Mouse (Mus musculus): Measurements from ENCODE around the gene Amdhd2.
"Not testable (repeated sequence)": the region's sequence is repeated elsewhere in the genome, so short reads cannot be mapped to it uniquely, and the experiment has no call there.

Gene Amdhd2

DNA sequence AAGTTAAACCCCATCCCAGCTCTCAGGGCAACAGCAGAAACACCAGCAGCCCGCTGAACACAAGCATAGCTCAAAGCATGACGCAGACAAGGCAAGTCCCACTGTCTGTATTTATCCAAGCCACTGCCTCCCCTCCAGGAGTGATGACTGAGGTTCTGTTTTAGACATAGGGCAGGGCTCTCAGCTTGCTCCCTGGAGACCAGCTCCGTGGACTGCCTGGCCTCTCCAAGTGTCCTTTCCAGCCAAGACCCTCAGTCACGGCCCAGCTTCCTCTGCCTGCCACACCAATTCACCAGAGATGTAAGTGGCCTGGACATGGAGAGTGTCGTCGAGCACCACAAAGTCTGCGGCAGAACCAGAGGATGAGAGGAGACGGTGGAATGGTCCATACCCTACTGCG, 7.8 kb downstream of the Amdhd2 start:
- DNase-seq = no peak

DNA sequence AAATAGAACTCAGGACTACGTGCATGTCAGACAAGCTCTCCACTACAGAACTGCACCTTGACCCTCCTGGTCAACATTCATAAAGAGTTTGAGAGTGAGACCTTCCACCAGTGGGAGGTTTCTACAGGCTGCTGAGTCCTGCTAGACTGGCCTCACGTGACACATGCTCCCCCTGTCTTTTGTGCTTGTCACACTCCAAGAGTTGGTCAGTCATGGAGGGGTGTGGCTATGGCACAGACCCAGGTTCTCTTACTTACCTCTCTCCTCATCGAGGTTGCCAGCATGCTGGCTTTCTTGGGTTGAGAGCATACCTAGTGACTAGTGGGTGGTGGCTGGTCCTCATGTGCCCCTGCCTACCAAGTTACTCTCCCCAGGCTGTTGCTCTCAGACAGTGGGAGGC, 9.1 kb downstream of the Amdhd2 start:
- DNase-seq = no peak

DNA sequence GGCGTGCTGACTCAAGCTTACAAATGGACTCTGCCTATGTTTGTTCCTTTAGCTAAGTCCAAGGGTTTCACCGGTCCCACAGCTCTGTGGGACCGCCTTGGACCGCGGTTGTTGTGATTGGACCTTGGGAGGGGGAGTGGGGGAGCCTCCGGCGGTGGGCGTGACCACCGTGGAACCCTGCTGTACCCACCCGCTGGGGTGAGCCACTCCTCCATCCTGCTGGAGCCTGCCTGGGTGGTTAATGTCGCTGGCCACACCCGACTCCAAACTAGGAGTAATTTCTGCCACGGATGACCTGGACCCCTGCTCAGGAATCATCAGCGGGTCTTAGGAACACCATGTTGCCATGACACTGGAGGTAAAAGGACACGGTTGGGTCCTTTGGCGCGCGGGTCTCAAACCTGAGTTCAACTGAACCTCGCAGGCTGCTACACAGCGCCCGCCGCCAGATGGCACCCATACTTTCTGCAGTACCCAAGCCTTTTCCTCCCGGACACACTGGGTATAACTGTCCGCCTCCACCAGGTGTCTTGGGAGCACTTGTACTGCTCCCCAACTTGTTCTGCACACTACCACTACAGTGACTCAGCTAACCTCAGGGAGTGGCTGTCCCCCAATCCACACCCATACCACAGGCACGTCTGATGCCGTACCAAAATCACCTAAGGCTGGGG, 11.5 kb downstream of the Amdhd2 start:
- peak; percentile 83 to 85 for DNase-seq

DNA sequence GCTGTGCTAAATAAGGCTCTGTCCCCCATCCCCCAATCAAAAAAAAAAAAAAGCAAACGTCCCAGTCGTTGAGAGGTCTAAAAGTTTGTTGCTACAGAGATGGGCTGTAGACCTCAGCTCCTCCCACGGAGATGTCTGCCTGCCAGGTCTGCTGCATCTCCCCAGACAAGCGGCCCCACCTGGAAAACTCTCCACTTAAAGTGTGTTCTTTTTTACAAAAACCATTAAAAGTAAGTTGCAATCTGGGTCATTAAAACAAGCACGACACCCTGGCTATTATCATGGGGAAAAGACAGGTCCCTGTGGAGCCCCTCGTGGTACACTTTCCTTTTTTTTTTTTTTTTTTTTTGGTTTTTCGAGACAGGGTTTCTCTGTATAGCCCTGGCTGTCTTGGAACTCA, 12.2 kb downstream of the Amdhd2 start:
- no peak for DNase-seq

DNA sequence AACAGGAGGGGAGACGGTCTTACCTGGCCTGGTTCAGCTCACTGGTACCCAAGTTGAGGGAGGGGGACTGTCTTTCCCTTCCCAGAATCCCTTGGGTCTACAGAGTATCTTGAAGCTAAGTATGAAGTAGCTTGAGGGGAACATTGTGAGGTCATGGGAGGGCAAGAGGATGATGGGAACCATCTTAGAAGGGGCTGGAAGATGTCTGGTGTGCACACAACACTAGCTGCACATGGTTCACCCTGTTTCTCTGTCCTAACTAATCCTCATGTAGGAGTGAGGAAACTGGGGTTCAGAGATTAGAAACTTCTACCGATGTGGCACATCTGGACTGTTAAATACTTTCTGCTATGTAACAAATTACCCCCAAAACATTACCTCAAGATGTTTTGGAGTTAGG, 12.7 kb downstream of the Amdhd2 start, which contains the start of gene Pdpk1:
Gene Pdpk1 (minus strand): TSS at position 101 of the 400 bp plus-strand sequence.
- DNase-seq = no peak

DNA sequence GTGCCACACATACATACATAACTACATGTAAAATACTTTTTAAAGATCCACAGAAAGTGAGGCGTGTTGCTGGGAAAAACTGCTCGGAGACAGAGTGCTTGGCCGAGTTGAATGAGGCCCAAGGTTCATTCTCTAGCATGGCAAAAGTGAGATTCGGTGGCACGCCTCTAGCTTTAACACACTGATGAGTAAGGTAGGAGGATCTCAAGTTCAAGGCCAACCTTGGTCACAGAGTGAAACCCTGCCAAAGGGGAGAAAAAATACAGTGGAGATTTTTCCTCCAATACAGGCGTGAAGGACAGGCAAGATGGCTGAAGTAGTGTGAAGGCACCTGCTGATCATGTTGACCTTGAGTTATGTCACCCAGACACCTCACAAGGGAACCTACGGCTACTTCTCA, 14.1 kb downstream of the Amdhd2 start:
- DNase-seq = no peak

DNA sequence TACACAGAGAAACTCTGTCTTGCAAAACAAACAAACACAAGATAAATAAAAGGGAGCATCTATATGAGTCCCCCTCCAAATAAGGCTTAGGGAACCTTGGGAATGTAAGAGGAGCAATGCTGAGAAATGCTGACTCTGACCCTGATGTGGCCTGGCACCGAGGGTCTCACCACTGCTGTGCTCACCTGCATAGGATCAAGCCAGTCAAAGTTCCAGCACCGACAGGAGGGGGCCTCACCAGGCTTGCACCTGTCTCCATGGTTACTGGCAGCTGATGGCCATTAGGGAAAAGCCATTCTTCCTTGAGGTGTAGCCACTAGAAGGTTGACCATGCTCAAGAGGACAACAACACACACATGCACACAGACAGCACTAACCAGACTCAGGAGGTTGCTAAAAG, 20.7 kb downstream of the Amdhd2 start:
- no peak for DNase-seq

DNA sequence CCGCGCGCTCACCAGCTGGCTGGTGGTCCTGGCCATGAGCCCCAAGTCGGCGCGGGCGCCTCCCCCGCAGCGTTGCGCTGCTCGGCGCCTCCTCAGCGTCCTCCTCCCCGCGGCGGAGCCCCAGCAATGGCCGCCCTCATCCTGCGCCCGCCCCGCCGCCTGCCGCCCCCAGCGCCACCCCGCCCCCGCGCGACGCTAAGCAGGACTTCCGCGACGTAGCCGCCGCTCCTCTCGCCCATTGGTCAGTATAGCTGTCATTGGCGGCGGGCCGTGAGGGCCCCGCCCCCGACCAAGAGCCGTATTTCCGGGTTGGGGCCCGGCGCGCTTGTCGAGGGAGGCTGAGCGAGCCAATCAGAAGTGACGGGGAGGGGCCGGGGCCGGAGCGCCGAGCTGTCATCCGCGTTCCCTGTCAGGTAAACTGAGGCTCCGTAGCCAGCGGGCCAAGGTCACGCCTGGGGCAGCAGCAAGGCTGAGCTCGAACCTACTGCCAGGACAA, 22.1 kb downstream of the Amdhd2 start:
- peak; percentile 95 for DNase-seq

DNA sequence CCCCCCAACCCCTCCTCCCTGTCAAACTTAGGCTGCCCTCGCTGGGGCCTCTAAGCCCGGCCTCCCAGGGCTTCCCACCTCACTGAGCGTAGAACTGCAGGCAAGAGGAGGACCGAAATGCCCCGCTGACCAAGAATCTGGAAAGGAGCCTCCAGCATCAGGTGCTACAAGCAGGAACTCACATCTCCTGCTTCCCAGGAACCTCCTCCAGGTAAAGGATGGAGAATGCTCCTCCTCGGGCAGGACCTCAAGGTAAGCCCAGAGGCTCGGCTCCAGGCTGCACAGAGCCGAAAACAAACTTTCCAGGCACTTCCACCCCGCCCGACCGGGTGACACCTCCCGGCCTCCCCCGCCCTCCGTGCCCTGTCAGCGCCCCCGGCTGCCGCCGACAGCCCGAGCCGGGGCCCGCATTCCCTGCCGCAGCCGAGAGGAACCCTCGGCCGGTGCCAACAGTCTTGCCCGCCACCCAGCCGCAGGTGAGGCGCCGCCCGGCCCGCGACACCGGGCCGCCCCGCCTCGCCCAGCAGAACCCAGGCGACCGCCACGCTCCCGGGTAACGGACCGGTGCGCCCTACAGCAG, 22.6 kb downstream of the Amdhd2 start:
- DNase-seq = no peak

DNA sequence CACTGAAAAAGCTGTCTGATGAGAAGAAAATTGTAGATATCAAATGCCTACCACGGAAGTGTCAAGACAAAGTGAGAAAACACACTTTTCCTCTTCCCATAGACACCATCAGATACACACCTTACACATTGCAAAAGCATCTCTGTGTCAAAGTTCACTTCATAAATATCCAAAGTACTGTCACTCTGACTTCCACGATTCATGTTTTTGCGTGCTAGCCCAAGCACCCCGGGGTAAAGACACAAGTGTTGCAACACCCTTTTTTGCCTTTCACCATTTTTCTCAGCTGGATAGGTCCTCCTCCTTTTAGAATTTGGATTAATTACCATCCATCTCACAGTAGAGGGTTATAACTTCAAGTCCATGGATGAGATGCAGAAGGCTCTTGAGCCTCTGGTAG, 23.6 kb downstream of the Amdhd2 start:
- DNase-seq = no peak

DNA sequence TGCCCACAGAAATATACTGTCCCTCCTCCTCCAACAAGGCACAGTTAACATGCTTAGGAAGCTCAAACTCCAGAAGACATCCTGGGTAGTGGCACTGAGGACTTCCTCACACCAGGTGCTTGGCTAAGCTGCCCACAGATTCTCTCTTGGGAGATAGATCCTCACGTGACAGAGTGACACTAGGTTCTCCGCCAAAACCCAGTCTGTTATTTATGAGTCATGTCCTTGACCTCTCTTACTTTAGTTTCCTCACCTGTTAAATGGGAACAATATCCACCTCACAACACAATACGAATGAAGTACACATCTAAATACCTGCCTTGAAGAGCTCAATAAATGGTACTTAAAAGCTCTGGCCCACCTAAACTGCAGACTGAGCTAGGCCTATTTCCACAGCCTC, 24.3 kb downstream of the Amdhd2 start:
- peak in 1 of 2 experiments; percentile 24 for DNase-seq

DNA sequence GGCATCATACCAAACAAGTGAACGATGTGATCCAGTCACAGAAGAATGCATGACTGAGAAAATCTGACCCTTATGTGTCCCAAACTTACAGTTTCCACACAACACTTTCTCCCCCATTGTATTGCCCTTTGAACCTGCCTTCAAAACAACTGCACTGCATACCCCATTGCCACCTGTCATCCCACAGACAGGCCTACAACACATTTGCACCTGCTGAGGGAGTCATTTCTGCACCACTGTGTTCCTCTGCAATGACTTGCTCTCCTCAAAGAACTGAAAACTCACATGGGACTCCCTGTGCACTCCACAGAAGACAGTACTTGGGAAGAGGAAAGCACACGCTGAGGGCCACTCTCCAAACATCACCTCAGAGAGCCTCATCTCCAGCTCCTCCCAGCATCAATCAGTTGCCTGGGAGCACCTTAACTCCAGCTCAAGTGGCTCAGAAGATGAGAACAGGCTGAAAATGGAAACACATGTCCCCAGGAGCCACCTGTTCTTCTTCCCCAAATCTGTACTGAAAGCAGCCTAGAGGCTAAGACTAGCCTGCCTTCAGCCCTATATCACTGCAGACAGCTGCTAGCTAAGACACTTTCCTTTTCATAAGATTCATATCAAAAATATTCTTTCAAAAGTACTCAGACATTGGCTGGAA, 26.2 kb downstream of the Amdhd2 start:
- no peak for DNase-seq

DNA sequence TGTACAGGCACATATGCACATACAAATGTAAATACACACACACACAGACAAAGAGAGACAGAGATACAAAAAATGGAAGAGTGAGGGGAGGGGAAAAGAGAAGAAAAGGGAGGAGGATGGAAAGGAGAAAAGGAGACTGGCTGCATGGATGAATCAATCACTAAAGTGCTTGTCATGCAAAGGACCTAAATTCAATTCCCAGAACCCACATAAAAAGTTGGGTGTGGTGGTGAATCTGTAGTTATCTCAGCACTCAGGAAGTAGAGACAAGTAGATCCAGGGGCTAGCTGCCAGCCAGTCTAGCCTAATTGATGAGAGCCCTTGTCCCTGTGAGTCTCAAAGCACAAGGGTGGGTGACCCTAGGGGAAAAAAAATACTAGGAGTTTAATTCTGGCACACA, 29.5 kb downstream of the Amdhd2 start:
- no peak for DNase-seq

DNA sequence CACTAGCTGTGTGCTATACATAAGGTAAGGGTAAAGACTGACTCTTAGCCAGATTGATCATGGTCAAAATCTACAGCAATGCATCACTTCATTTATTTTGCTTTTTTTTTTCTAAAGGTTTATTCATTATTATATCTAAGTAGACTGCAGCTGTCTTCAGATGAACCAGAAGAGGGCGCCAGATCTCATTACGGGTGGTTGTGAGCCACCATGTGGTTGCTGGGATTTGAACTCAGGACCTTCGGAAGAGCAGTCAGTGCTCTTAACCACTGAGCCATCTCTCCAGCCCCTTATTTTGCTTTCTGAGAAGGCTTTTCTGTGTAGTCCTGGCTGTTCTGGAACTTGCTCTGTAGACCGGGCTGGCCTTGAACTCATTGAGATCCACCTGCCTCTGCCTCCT, 30.6 kb downstream of the Amdhd2 start:
- peak; percentile 52 to 53 for DNase-seq

DNA sequence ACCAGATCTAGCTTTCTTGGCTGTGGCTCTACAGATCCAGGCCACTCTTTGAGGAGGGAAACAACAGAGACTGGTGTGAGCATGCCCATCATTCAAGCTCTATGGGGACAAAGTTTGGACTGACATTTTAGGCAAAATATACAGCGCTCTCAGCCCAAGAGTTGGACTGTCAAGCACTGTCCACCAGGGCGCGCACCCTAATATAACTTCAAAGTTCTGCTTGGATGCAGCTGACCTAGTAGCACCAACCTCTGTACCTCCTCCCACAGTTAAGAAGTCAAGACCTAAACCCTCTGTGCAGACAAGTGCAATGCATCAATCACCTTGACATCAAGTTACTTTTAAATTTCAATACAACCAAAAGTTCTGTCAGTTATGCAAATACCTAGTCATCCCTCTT, 32.0 kb downstream of the Amdhd2 start:
- DNase-seq = no peak

DNA sequence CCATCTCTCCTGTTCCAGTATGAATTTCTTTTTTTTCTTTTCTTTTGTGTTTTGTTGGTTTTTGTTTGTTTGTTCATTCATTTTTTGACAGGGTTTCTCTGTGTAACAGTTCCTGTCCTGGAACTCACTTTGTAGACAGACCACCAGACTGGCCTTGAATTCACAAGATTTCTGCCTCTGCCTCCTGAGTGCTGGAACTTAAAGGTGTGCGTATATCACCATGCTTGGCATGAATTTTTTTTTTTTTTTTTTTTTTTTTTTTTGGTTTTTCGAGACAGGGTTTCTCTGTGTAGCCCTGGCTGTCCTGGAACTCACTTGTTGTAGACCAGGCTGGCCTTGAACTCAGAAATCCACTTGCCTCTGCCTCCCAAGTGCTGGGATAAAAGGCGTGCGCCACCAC, 34.3 kb downstream of the Amdhd2 start:
- not testable (repeated sequence) for DNase-seq

DNA sequence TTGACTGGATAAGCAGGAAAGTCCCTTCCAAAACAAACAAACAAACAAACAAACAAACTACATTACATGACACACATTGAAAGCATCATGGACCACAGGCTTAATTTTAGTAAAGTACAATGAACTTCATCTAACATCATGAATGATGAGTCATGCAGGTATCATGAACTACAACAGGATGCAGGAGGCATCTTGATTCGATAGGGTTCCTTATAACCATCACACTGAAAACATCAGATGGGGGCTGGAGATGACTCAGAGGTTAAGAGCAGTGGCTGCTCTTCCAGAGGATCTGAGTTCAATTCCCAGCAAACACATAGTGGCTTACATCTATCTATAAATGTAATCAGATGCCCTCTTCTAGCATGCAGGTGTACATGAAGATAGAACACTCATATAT, 36.0 kb downstream of the Amdhd2 start:
- DNase-seq = no peak

DNA sequence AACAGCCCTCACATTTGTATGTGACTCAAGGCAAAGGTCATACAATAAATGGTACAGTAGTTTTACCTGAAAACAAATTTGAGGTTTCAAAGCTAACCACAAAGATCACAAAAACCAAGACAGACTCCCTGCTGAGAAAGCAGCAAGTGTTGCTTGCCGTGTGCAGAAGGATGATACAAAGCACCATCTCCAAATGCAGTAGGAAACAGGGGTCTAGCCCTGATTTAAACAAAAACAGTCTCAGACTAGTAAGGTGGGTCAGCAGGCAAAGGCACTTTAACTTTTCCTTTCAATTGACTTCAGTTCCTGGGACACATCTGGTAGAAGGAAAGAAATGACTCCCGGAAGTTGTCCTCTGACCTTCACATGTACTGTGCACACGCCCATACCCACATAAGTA, 36.8 kb downstream of the Amdhd2 start:
- DNase-seq = no peak

DNA sequence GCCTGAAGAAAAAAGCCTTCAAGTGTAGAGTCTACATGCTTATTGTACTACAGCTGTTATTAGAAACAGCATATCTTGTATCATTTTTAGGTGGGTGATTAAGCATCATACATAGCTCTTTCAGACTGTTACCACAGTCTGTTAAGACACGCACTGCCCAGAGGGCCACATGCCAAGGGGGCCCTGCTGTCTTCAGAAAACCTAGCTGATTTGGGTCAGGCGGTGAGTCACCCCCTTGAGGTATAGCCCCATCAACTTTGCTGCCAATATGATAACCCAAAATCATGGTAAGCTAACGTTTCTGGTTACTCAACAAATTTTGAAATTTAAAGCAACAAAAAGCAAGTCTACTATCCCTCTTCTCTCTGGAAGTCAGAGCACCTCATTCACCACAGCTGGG, 44.1 kb downstream of the Amdhd2 start:
- no peak for DNase-seq

DNA sequence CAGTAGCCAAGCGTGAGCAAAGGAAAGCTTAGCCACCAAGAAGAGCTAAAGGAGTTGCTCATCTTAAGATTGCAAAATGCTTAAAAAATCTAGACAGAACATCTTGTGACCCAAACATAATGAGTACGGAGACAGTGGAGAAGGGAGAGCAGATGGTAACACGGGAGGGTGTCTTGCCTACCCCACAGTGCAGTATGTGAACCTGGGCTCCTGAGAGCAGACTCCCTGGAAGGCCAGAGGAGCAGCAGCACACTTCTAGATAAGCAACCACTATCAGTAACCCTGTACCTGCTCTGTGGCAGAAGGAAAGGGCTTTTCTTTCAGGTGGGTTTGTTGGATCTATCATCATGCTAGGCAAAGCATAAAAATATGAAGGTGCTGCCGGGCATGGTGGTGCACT, 50.5 kb downstream of the Amdhd2 start:
- DNase-seq = no peak

DNA sequence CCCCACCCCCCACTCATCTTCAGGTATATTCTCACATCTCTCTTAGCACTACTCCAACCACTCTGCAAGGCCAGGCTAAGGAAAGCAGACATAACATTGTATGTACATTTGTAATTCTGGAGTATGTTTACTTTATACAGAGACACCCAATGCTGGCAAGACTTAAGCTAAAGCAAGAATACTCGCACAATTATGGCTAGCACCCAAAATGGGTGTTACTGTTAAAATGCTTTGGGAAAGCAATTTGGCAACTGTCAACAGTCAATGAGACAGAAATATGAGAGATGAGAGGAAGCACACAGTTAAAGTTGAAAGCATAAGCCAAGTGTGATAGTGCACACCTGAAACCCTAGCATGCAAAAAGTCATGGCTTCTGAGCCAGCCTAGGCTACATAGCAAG, 52.3 kb downstream of the Amdhd2 start:
- no peak for DNase-seq

DNA sequence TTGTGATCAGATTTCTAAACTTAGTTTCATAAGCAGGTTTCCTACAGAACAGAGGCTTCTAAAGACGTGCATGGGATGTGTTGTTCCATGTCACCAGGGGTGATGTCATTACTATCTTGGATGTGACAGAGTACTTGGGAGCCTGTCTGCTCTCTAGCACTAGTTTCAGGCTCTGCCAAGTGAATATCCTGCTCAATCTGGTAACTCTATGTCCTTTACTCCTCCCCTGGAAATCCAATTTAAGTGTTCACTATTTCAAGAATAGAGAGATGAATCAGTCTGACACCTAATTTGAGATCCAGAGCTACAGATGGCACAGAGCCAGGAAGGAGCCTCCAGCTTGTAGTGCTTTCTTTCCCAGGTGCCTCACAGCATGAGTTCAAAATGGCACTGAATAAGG, 54.7 kb downstream of the Amdhd2 start:
- DNase-seq = no peak
